Mouse (Mus musculus) heart, adult 2 months (tissue): ENCODE measurements at regions not wholly inside any gene's neighbourhood (a gene's known extent, or its start where the extent isn't known, plus 50 kb on each side); places are given as distances from the start of the nearest gene placed in this dataset.

Experiments
- DNase-seq, 2 experiments: peaks; one replicate each; pipeline ENCODE4 v3.0.0; 2021
- H3K27ac ChIP-seq: fragments of 200-600 bp; 2 replicates; pipeline ENCODE4 v1.8.1; 2022
- H3K27me3 ChIP-seq: fragments of 200-500 bp; 2 replicates; pipeline ENCODE4 v1.6.1; 2012; ENCODE audit warnings: mild to moderate bottlenecking, low read length, inconsistent platforms, mixed read lengths; ENCODE audit not compliant: control insufficient read depth, insufficient read depth
- H3K36me3 ChIP-seq: fragments of 200-500 bp; 2 replicates; pipeline ENCODE4 v1.6.1; 2012; ENCODE audit warnings: low read length, inconsistent platforms; ENCODE audit not compliant: control insufficient read depth, insufficient read depth
- H3K4me1 ChIP-seq: fragments of 200-500 bp; 2 replicates; pipeline ENCODE4 v1.6.1; 2011; ENCODE audit warnings: low read length; ENCODE audit not compliant: control insufficient read depth, insufficient read depth
- H3K4me3 ChIP-seq: fragments of 200-600 bp; 2 replicates; pipeline ENCODE4 v1.8.1; 2022
- H3K79me2 ChIP-seq: fragments of 200-500 bp; replicated peaks from 2 replicates; pipeline ENCODE4 v1.6.1; 2012; ENCODE audit warnings: mild to moderate bottlenecking, inconsistent platforms, low read length, moderate library complexity, mixed read lengths; ENCODE audit not compliant: control insufficient read depth, insufficient read depth
- H3K9ac ChIP-seq: fragments of 200-500 bp; 2 replicates; pipeline ENCODE4 v1.6.1; 2012; ENCODE audit warnings: low read depth, mild to moderate bottlenecking, control low read depth, inconsistent platforms, low read length, mixed read lengths
- CTCF ChIP-seq: fragments of 200-600 bp; IDR thresholded peaks from 2 replicates; pipeline ENCODE4 v1.8.1; 2022; ENCODE audit warnings: antibody characterized with exemption, mild to moderate bottlenecking, moderate library complexity
- EP300 ChIP-seq: fragments of 200-500 bp; IDR thresholded peaks from 2 replicates; pipeline ENCODE4 v1.6.1; 2011; ENCODE audit warnings: low read depth, low read length, control low read depth; ENCODE audit not compliant: insufficient read depth
- POLR2A ChIP-seq: fragments of 200-500 bp; IDR thresholded peaks from 2 replicates; pipeline ENCODE4 v1.6.1; 2011; ENCODE audit warnings: mild to moderate bottlenecking, low read depth, low read length, control low read depth; ENCODE audit not compliant: insufficient read depth
- WGBS: fragments of 180-500 bp; shearing (Covaris S2); methylation state at CpG from one replicate; pipeline ENCODE4 v1.1.7; 2018; 5-methylcytosine and 5-hydroxymethylcytosine counted together
- intact Hi-C: fragments of 180-260 bp; cut with DNase I; formaldehyde crosslinking; loops from one replicate; pipeline ENCODE4 v1.15.1; 2025

DNA sequence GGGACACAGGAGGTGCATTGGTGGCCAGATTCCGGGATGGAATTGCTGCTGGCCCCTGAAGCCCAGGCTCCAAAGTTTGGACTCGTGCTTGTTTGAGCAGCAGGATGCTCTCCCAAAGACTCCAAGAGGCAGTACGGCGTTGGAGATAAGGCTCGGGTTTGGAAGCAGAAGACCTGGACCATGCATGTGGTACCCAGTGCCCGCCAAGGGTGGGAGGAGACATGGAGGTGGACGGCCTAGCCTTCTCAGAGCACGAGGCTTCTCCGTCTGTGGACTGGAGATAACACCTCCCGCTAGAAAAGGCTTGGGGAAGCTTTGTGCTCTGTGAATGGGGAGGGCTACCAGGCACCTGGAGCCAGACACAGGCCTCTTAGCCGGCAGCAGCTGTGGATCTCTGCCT lies 271.7 kb downstream of the Rps6kc1 start:
- Histone ChIP-seq H3K4me1 (no peaks in the 10 kb centered on the region), H3K36me3 (no peaks in the 10 kb centered on the region), H3K27me3 (no peaks in the 10 kb centered on the region), H3K27ac (no peak overlapping the region), H3K79me2 (no peaks in the 10 kb centered on the region), H3K4me3 (no peak overlapping the region), H3K9ac (no peak overlapping the region)
- intact Hi-C loops: no loop called here
- no peak for DNase-seq
- TF ChIP-seq EP300 (no peak), CTCF (no peak), POLR2A (no peak)
- 72% methylated on average over 11 of the region's 11 CpGs for WGBS

DNA sequence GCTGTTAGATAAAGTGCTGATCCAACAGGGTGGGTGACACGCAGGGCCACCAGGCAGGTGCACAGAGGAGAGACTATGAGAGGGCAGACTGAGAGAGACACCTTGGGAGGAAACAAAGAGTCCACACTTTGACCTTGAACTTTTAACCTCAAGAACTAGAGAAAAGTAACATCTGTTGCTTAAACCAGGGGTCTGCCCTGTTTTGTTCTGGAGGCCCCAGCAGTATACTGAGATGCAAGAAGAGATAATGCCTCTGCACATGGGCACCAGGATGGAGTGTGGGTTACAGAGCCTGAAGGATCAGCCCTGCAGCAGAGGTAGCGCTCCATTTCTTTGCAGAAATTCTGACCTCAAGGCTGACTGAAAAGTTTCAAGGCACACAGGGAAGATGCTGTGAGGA lies 276.6 kb downstream of the Rps6kc1 start:
- intact Hi-C loops: no loop called here
- H3K4me3 ChIP-seq: no peak overlapping the region
- H3K27me3 ChIP-seq: no peaks in the 10 kb centered on the region
- H3K27ac ChIP-seq: no peak overlapping the region
- no peaks in the 10 kb centered on the region for H3K4me1 ChIP-seq
- DNase-seq: no peak
- H3K36me3 ChIP-seq: no peaks in the 10 kb centered on the region
- TF ChIP-seq CTCF (no peak), POLR2A (no peak), EP300 (no peak)
- no peak overlapping the region for H3K9ac ChIP-seq
- 90% methylated on average over 2 of the region's 2 CpGs for WGBS
- no peaks in the 10 kb centered on the region for H3K79me2 ChIP-seq

DNA sequence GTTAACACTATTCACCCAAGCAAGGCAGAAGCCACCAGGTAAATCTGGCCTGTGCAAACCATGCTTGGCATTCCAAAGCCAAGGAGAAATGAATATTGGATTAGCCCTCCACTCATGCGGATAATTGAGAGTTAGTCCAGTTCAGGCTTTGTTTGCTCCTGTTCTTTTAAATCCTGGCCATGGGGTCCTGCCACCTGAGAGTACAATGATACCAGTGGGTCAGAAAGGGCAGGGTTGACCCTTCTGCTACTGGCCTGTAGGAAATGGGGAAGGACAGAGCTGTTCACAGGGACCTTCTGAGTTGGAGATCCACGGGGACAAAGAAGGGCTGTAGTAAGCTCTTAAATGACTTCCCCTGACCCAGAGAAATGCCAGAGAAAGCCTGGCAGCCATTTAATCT lies 279.9 kb downstream of the Rps6kc1 start:
- 70% methylated on average over 2 of the region's 2 CpGs for WGBS
- Histone ChIP-seq H3K36me3 (no peaks in the 10 kb centered on the region), H3K79me2 (no peaks in the 10 kb centered on the region), H3K4me1 (no peaks in the 10 kb centered on the region), H3K27me3 (no peaks in the 10 kb centered on the region), H3K27ac (no peak overlapping the region), H3K9ac (no peak overlapping the region), H3K4me3 (no peak overlapping the region)
- TF ChIP-seq EP300: no peak
- no peak for TF ChIP-seq CTCF
- no peak for TF ChIP-seq POLR2A
- intact Hi-C loops: no loop called here
- no peak for DNase-seq

DNA sequence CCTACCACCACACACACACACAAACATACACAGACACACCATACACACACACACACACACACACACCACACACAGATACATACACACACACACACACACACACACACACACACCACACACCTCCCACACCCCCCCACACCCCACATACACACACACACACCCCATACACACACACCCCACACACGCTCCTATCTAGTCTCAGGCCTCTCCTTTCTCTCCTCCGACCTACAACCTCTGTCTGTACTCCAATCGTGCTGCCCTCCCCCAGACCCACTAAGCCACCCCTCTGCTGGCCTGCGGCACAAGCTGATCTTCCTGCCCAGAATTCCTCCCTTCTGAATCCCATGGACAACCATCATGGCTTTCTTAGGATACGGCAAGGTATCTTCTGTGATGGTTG lies 281.4 kb downstream of the Rps6kc1 start:
- Histone ChIP-seq H3K9ac (no peak overlapping the region), H3K4me3 (no peak overlapping the region), H3K27ac (no peak overlapping the region), H3K27me3 (no peaks in the 10 kb centered on the region), H3K36me3 (no peaks in the 10 kb centered on the region), H3K4me1 (no peaks in the 10 kb centered on the region), H3K79me2 (no peaks in the 10 kb centered on the region)
- TF ChIP-seq CTCF: no peak
- TF ChIP-seq EP300: no peak
- no peak for TF ChIP-seq POLR2A
- 83% methylated on average over 5 of the region's 5 CpGs for WGBS
- intact Hi-C loops: no loop called here
- DNase-seq: no peak

DNA sequence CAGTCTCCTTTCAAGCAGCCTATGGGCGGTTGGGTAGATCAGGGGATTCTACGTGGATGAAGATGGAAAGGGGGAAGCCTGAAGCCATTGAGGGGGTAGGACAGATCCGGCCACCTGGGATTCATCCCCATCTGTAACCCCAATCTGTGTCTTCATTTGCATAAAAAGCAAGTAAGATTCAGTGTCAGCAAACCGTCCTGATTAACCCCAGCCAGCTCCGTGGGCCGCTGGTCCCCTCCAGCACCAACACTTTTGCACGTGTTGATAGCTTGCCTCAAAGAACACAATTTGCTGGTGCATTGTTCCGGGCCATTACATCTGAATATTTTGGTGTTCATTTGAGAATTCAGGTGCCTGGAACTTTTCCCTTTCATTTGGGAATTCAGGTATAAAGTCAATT lies 287.7 kb downstream of the Rps6kc1 start:
- no peak for DNase-seq
- no peaks in the 10 kb centered on the region for H3K36me3 ChIP-seq
- H3K79me2 ChIP-seq: no peaks in the 10 kb centered on the region
- H3K27me3 ChIP-seq: no peaks in the 10 kb centered on the region
- H3K4me1 ChIP-seq: no peaks in the 10 kb centered on the region
- TF ChIP-seq EP300: no peak
- no peak for TF ChIP-seq CTCF
- TF ChIP-seq POLR2A: no peak
- no peak overlapping the region for H3K9ac ChIP-seq
- H3K4me3 ChIP-seq: no peak overlapping the region
- no peak overlapping the region for H3K27ac ChIP-seq
- intact Hi-C loops: no loop called here
- WGBS: 92% methylated on average over 8 of the region's 8 CpGs

DNA sequence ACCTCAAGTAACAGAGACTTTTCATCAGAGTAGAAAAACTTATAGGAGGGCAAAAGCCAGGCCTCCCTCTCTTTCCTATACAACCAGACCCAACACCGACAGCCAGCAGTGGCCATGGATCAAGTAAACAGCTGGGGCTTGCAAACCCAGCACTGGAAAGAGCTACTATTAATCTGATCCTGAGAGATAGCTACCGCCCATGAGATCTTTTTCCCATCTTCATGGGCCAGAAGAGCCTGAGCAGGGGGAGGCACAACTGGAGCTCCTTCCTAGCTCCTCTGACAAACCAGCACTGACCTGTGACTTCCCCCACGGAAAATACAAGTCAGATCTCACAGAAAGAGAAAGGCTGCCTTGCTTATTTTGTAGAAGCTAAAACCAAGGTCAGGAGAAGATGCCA lies 311.1 kb downstream of the Rps6kc1 start:
- no peak overlapping the region for H3K9ac ChIP-seq
- no peaks in the 10 kb centered on the region for H3K4me1 ChIP-seq
- no peaks in the 10 kb centered on the region for H3K36me3 ChIP-seq
- H3K4me3 ChIP-seq: no peak overlapping the region
- no peak overlapping the region for H3K27ac ChIP-seq
- DNase-seq: no peak
- no peaks in the 10 kb centered on the region for H3K27me3 ChIP-seq
- intact Hi-C loops: no loop called here
- TF ChIP-seq CTCF (no peak), EP300 (no peak), POLR2A (no peak)
- H3K79me2 ChIP-seq: no peaks in the 10 kb centered on the region
- 57% methylated on average over 3 of the region's 3 CpGs for WGBS

DNA sequence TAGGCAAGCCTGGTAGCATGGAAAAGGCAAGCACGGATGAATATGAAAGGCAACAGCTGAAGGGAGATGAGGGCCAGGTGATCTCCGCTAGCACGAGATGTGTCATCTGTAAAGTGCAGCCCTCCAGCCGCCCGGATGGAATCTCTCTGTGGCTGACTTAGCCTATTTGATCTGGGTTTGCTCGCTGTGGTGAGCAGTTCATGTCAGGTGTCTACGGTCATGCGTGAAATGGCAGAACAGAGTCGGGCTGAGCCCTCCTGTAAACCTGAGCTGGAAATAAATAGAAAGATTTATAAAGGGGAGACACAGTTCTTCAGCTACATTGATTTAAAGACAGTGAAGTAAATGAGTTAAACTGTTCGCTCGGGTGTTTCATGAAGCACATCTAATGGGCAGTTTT lies 311.9 kb downstream of the Rps6kc1 start:
- no peak for DNase-seq
- Histone ChIP-seq H3K27ac (no peak overlapping the region), H3K4me1 (no peaks in the 10 kb centered on the region), H3K9ac (no peak overlapping the region), H3K36me3 (no peaks in the 10 kb centered on the region), H3K79me2 (no peaks in the 10 kb centered on the region), H3K4me3 (no peak overlapping the region), H3K27me3 (no peaks in the 10 kb centered on the region)
- TF ChIP-seq CTCF (no peak), EP300 (no peak), POLR2A (no peak)
- 86% methylated on average over 11 of the region's 11 CpGs for WGBS
- intact Hi-C loops: no loop called here
